Mouse (Mus musculus): Measurements from ENCODE around the gene Eif1. TPM values are rescaled to one million over a fixed set of nuclear protein-coding genes. Genes with fewer than 3 reads are reported as not detected.

Gene Eif1
- 123 and 768 TPM in 2 replicates for polyA plus RNA-seq (2012; ENCODE audit: insufficient read depth, low replicate concordance)

DNA sequence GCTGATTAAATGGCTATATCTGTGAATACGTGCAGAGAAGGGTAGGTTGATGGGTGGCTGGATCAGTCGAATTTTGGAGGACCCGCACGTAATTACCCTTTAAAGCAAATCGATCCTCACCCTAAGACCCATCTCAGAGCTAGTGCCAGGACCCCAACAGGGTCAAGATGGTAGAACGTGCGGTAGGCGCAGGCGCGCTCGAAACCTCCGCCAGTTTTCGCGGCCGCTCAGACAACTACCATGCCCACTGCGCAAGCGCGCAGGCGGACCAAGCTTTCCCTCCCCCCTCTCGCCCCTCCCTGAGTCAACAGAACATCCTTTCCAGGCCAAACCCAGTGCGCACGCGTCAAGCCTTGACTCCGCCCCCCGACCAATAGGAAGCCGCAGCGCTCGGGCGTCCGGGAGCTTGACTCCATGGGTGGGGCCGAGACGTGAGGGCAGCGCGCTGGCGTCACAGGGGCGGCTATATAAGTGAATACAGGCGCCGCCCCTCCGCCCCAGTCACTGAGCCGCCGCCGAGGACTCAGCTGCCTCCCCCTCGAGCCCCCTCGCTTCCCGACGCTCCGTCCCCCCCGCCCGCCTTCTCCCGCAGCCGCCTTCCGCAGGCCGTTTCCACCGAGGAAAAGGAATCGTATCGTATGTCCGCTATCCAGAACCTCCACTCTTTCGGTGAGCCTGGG lies at the start of gene Eif1:
Gene Eif1, plus strand, starts transcription at position 394 of the 680 bp plus-strand sequence.
- Histone ChIP-seq H3K4me1 (peaks cover 30% of the 10 kb centered on the region), H3K36me3 (replicated peaks; ENCODE audit: low read length) (peaks cover 24% of the 10 kb centered on the region), H3K9me3 (no peaks in the 10 kb centered on the region), H3K27me3 (replicated peaks) (peaks cover 4% of the 10 kb centered on the region), H3K4me3 (replicated peaks) (peak within 1 kb of the TSS; percentile 97)
- TF ChIP-seq FLI1 (IDR thresholded peaks at IDR 0.05; ENCODE audit: low read length) (no peak), GATA1 (IDR thresholded peaks at IDR 0.05; ENCODE audit: borderline replicate concordance, low read length) (no peak)

DNA sequence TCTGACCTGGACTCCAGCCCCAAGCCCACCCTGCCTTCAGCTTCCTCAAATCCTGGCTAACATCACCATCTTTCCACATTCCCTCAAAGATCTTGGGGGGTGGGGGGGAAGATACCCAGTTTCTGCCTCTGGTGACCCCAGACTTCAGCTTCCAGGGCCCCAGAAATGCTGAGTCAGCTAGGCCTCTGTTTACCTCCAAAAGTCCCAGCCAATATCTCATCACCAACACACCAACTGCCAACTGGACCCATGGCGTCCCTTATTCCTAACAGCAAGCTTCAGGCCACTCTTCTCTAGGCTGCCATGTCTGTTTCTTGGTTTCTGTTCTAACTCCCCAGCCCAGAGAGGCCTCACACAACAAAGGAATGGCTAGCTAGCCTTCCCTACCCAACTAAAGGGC lies 47.8 kb upstream of the Eif1 start:
- TF ChIP-seq GATA1 (IDR thresholded peaks at IDR 0.05; ENCODE audit: borderline replicate concordance, low read length): no peak
- no peak for TF ChIP-seq FLI1 (IDR thresholded peaks at IDR 0.05; ENCODE audit: low read length)
- no peaks in the 10 kb centered on the region for H3K4me1 ChIP-seq
- peaks cover 49% of the 10 kb centered on the region for H3K27me3 ChIP-seq (replicated peaks)
- no peak overlapping the region for H3K4me3 ChIP-seq (replicated peaks)
- H3K9me3 ChIP-seq: no peaks in the 10 kb centered on the region
- no peaks in the 10 kb centered on the region for H3K36me3 ChIP-seq (replicated peaks; ENCODE audit: low read length)

DNA sequence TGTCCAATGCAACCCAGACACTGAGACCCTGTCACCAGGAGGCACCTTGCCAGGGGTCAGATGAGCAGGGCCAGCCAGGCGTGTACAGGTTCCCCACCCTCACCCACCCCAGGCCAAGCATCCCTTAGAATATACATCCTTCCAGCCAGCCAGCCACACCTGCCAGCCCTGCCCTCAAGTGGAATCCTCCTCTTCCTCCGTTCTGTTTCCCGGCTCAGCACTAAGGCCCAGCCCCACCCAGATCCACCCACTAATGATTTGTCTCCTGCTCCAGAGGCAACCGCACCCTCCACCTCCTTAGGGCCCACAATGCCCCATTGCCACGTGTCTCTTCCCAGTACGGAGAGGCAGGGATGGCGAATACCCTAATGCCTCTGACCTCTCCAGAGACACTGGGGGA lies 45.0 kb upstream of the Eif1 start:
- H3K36me3 ChIP-seq (replicated peaks; ENCODE audit: low read length): no peaks in the 10 kb centered on the region
- H3K4me3 ChIP-seq (replicated peaks): no peak overlapping the region
- peaks cover 54% of the 10 kb centered on the region for H3K27me3 ChIP-seq (replicated peaks)
- H3K9me3 ChIP-seq: no peaks in the 10 kb centered on the region
- TF ChIP-seq GATA1 (IDR thresholded peaks at IDR 0.05; ENCODE audit: borderline replicate concordance, low read length) (no peak), FLI1 (IDR thresholded peaks at IDR 0.05; ENCODE audit: low read length) (no peak)
- no peaks in the 10 kb centered on the region for H3K4me1 ChIP-seq

DNA sequence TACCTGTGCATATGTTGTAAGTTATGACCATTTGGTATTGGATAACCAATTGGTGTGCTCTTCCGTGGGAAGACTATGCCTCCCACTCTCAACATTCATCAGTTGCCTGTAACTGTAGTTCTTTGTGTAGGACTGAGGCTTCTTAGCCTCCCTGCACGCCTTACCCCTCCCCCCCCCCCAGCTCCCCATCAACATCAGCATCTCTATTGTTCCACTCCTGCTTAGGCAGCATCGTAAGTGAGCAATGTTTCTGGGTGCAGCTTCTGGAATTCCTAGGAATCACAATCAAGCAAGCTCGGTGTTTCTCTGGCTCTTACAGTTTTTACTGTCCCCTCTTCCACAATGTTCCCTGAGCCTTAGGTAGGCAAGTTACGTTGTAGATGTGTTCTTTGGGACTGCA lies 44.2 kb upstream of the Eif1 start:
- Histone ChIP-seq H3K27me3 (replicated peaks) (peaks cover 54% of the 10 kb centered on the region), H3K4me3 (replicated peaks) (no peak overlapping the region), H3K4me1 (no peaks in the 10 kb centered on the region), H3K36me3 (replicated peaks; ENCODE audit: low read length) (no peaks in the 10 kb centered on the region), H3K9me3 (no peaks in the 10 kb centered on the region)
- TF ChIP-seq GATA1 (IDR thresholded peaks at IDR 0.05; ENCODE audit: borderline replicate concordance, low read length): no peak
- no peak for TF ChIP-seq FLI1 (IDR thresholded peaks at IDR 0.05; ENCODE audit: low read length)

DNA sequence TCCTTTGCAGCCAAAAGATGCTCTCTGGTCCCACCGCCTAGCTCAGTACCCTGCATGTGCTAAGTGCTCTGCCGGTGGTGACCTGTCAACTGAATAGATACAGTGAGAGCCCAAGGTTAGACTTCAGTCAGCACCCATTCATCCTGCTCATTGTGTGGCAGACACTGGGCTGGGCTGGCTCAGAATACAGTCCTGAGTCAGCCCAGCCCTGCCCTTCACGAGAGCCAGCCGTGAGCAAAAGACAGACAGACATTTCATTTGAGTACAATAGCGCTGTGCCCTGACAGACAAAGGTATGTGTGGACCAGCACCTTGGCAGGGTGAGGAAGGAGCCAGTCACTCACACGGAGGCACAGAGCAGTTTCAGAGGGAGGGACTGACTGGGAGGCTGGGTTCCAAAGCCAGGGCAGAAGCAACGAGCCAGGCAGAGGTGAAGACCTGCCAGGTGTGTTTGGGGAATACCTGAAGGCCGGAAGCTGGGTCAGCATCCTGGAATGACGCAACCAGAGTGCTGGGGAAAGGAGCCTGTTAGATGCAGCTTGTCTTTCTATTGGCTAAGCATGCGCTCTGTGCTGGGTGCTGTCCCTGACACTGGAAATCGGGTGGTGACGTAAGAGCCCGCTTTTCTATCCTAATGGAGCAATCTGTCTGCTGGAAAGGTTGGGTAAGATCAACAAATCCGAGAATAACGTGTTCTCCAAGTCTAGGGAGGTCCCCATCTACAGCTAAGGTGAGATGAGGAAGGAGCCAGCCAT lies 41.8 kb upstream of the Eif1 start:
- Histone ChIP-seq H3K4me1 (peaks cover 9% of the 10 kb centered on the region; the same call in 1 of the 2 replicates), H3K36me3 (replicated peaks; ENCODE audit: low read length) (no peaks in the 10 kb centered on the region), H3K27me3 (replicated peaks) (peaks cover 43% of the 10 kb centered on the region), H3K4me3 (replicated peaks) (no peak overlapping the region), H3K9me3 (no peaks in the 10 kb centered on the region)
- TF ChIP-seq GATA1 (IDR thresholded peaks at IDR 0.05; ENCODE audit: borderline replicate concordance, low read length) (no peak), FLI1 (IDR thresholded peaks at IDR 0.05; ENCODE audit: low read length) (no peak)

DNA sequence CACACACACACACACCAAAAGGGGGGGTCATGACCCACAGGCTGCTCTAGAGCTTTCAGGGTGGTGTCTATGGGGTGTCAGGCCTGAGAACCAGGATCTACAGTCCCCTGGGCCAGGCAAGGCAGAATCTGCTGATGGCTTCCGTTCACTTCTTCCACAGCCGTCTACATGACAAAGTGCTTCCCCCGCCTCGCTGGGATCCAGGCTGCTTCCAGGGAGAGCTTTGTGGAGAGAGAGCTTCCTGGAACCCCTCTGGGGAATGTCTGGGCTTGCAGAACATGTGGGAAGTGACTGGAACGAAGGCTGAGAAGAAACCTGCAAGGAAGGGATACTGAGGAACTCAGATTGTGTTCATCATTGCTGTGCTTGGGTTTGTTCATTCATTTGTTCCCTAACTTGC lies 40.9 kb upstream of the Eif1 start:
- no peaks in the 10 kb centered on the region for H3K9me3 ChIP-seq
- peaks cover 9% of the 10 kb centered on the region; the same call in 1 of the 2 replicates for H3K4me1 ChIP-seq
- H3K4me3 ChIP-seq (replicated peaks): no peak overlapping the region
- TF ChIP-seq FLI1 (IDR thresholded peaks at IDR 0.05; ENCODE audit: low read length) (no peak), GATA1 (IDR thresholded peaks at IDR 0.05; ENCODE audit: borderline replicate concordance, low read length) (no peak)
- peaks cover 42% of the 10 kb centered on the region for H3K27me3 ChIP-seq (replicated peaks)
- no peaks in the 10 kb centered on the region for H3K36me3 ChIP-seq (replicated peaks; ENCODE audit: low read length)

GRCm38 (mm10) chr11:100281596-100282544 lies 37.8 kb upstream of the Eif1 start:
- TF ChIP-seq GATA1 (IDR thresholded peaks at IDR 0.05; ENCODE audit: borderline replicate concordance, low read length) (no peak), FLI1 (IDR thresholded peaks at IDR 0.05; ENCODE audit: low read length) (no peak)
- Histone ChIP-seq H3K4me1 (peaks cover 9% of the 10 kb centered on the region; the same call in 1 of the 2 replicates), H3K9me3 (no peaks in the 10 kb centered on the region), H3K4me3 (replicated peaks) (no peak overlapping the region), H3K36me3 (replicated peaks; ENCODE audit: low read length) (no peaks in the 10 kb centered on the region), H3K27me3 (replicated peaks) (peaks cover 52% of the 10 kb centered on the region)

DNA sequence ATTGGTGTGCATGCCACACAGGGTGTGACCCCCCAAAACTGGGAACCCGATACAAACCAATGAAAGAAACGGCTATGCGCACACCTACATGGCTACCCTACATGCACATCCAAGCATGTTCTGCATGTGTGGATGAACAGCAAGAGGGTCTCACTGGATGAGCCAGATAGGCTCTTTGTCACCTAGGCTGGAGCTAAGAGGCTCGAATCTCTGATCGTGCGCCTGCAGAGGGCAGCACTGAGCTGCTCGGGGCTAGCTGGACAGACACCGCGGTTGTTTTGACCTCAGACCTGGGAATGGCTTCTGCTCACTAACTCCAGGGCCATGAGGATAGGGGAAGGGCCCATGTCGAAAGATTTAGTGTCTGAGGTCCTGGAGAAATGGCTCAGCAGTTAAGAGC lies 37.1 kb upstream of the Eif1 start:
- Histone ChIP-seq H3K27me3 (replicated peaks) (peaks cover 53% of the 10 kb centered on the region), H3K4me3 (replicated peaks) (no peak overlapping the region), H3K4me1 (peaks cover 9% of the 10 kb centered on the region; the same call in 1 of the 2 replicates), H3K36me3 (replicated peaks; ENCODE audit: low read length) (no peaks in the 10 kb centered on the region), H3K9me3 (no peaks in the 10 kb centered on the region)
- TF ChIP-seq FLI1 (IDR thresholded peaks at IDR 0.05; ENCODE audit: low read length) (no peak), GATA1 (IDR thresholded peaks at IDR 0.05; ENCODE audit: borderline replicate concordance, low read length) (no peak)

DNA sequence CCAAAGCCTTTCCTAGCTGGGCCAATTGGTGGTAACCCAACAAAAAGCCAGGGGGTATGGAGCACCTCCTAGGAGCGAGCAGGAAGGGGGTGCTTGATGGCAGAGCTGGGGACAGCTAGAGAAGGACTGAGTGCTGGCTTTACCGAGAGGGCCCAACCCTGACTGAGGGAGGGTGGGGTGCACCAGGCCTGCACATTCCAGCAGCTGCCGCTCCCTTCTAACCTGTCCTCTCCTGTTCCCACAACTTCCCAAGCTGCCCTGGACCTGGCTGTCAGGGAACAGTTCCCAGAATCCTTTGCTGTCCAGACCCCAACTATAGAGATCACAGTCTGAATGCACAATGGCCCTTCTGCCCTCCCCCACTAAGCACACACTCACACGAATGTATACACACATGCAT lies 34.7 kb upstream of the Eif1 start:
- TF ChIP-seq FLI1 (IDR thresholded peaks at IDR 0.05; ENCODE audit: low read length): no peak
- no peak for TF ChIP-seq GATA1 (IDR thresholded peaks at IDR 0.05; ENCODE audit: borderline replicate concordance, low read length)
- H3K4me3 ChIP-seq (replicated peaks): no peak overlapping the region
- no peaks in the 10 kb centered on the region for H3K36me3 ChIP-seq (replicated peaks; ENCODE audit: low read length)
- H3K9me3 ChIP-seq: no peaks in the 10 kb centered on the region
- peaks cover 16% of the 10 kb centered on the region for H3K4me1 ChIP-seq
- H3K27me3 ChIP-seq (replicated peaks): peaks cover 48% of the 10 kb centered on the region
